Mouse (Mus musculus): ENCODE data around the gene Carmil1. TPM values are rescaled to one million over a fixed set of nuclear protein-coding genes. Genes with fewer than 3 reads are reported as not detected.

Carmil1 gene
- polyA plus RNA-seq, 1 experiment, result 4.4 TPM

DNA sequence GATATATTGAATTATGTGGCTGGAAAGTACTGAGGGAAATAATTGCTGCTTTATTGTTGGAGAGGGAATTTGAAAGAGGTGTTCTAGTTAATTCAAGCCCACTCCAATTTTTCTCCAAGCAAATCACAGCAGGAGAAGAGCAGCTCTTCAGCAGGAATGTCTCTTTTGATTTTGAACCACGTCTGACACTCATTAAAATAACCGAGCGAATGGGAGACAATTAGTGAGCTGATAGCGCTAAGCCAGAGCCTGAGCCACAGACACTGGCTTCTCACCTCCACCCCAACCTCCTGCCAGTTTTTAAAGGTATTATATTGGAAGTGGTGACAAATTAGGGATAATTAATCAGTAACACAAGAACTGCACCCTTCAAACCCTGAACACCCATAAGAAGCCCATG, 217.8 kb downstream of the Carmil1 start:
- Histone ChIP-seq H3K27me3 (ENCODE audit: control insufficient read depth, insufficient read depth, insufficient read length) (no peaks in the 10 kb centered on the region), H3K4me3 (ENCODE audit: insufficient read depth, poor library complexity, severe bottlenecking) (no peak overlapping the region), H3K79me2 (ENCODE audit: control insufficient read depth, insufficient read depth) (no peaks in the 10 kb centered on the region), H3K36me3 (ENCODE audit: control insufficient read depth, insufficient read depth) (no peaks in the 10 kb centered on the region), H3ac (ENCODE audit: control insufficient read depth, insufficient read length, low read depth) (no peak overlapping the region), H3K79me3 (ENCODE audit: low read depth) (no peaks in the 10 kb centered on the region)
- no peak for TF ChIP-seq MYOG (IDR thresholded peaks at IDR 0.05; ENCODE audit: control insufficient read depth, extremely low read depth, insufficient read length)
- no peak for TF ChIP-seq MYOD1 (IDR thresholded peaks at IDR 0.05; ENCODE audit: control insufficient read depth, insufficient read length, low read depth)
- no peak for TF ChIP-seq MAX (IDR thresholded peaks at IDR 0.05)
- TF ChIP-seq USF1 (IDR thresholded peaks at IDR 0.05; ENCODE audit: low read depth), result no peak
- TF ChIP-seq CEBPB (IDR thresholded peaks at IDR 0.05; ENCODE audit: low read depth), result no peak

DNA sequence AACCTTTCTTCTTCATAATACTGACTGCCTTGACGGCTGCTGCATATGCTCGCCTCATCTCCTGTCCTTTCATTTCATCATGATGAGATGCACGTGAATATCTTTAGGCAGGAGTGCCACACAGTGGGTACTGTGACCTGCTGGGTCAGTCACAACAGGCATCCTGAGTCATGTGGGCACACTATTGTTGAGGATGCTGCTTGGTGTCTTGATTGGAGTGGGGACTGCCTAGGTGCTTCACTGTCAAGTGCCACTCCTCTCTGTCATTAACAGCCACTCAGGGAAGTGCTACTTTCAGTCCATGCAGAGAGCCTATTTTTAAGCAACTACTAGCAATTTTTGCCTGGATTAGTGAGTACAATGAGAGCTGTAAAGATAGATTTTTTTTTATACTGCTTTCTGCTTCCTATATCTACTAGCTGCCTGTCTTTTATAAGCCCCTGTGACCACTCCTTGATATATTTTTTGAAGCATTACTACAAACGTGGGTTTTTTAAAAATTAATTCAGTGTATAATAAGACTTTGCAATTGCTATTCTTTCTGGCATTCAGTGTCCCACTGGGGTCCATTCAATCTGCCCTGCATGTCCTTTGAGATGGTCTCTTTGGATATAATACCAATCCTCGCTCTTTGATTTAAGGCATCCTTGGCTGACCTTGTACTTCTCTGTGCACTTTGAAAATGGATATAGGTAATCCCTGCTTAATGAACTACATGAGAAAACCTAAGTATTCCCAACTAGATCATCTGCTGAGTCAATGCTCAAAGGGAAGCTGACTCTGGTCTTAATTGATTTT, 225.3 kb downstream of the Carmil1 start:
- no peaks in the 10 kb centered on the region for H3K36me3 ChIP-seq (ENCODE audit: control insufficient read depth, insufficient read depth)
- TF ChIP-seq FOSL1 (IDR thresholded peaks at IDR 0.05; ENCODE audit: insufficient read depth, low read length, poor library complexity, severe bottlenecking) (no peak), CEBPB (IDR thresholded peaks at IDR 0.05; ENCODE audit: low read depth) (no peak), MYOD1 (IDR thresholded peaks at IDR 0.05; ENCODE audit: control insufficient read depth, insufficient read length, low read depth) (no peak), MAX (IDR thresholded peaks at IDR 0.05) (no peak), USF1 (IDR thresholded peaks at IDR 0.05; ENCODE audit: low read depth) (no peak)
- H3K79me2 ChIP-seq (ENCODE audit: control insufficient read depth, insufficient read depth), result no peaks in the 10 kb centered on the region
- H3ac ChIP-seq (ENCODE audit: control insufficient read depth, insufficient read length, low read depth), result no peak overlapping the region
- no peaks in the 10 kb centered on the region for H3K27me3 ChIP-seq (ENCODE audit: control insufficient read depth, insufficient read depth, insufficient read length)
- H3K4me3 ChIP-seq (ENCODE audit: insufficient read depth, poor library complexity, severe bottlenecking), result no peak overlapping the region
- no peaks in the 10 kb centered on the region for H3K79me3 ChIP-seq (ENCODE audit: low read depth)

DNA sequence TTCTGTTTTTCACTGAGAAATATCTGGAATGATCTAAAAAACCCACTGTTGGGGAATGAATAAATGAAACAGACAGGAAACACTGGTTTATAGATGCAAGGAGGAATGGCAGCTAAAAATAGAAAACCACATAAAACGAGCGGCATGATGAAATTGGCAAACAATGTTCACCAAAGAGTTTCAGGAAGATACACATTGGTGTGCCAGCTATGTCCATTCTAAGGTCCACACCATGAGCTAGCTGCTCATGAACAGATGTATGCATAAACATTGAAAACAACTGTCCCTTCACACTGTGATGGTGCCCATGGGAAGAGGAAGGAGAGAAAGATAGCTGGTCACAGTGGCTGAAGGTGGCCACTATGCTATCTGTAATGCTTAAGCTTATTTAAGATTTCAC, 229.1 kb downstream of the Carmil1 start:
- no peak overlapping the region for H3K4me3 ChIP-seq (ENCODE audit: insufficient read depth, poor library complexity, severe bottlenecking)
- TF ChIP-seq MYOG (IDR thresholded peaks at IDR 0.05; ENCODE audit: control insufficient read depth, extremely low read depth, insufficient read length) (no peak), USF1 (IDR thresholded peaks at IDR 0.05; ENCODE audit: low read depth) (no peak), CEBPB (IDR thresholded peaks at IDR 0.05; ENCODE audit: low read depth) (no peak), MYOD1 (IDR thresholded peaks at IDR 0.05; ENCODE audit: control insufficient read depth, insufficient read length, low read depth) (no peak)
- no peak overlapping the region for H3ac ChIP-seq (ENCODE audit: control insufficient read depth, insufficient read length, low read depth)
- no peaks in the 10 kb centered on the region for H3K27me3 ChIP-seq (ENCODE audit: control insufficient read depth, insufficient read depth, insufficient read length)
- no peaks in the 10 kb centered on the region for H3K36me3 ChIP-seq (ENCODE audit: control insufficient read depth, insufficient read depth)
- no peaks in the 10 kb centered on the region for H3K79me3 ChIP-seq (ENCODE audit: low read depth)
- no peaks in the 10 kb centered on the region for H3K79me2 ChIP-seq (ENCODE audit: control insufficient read depth, insufficient read depth)

DNA sequence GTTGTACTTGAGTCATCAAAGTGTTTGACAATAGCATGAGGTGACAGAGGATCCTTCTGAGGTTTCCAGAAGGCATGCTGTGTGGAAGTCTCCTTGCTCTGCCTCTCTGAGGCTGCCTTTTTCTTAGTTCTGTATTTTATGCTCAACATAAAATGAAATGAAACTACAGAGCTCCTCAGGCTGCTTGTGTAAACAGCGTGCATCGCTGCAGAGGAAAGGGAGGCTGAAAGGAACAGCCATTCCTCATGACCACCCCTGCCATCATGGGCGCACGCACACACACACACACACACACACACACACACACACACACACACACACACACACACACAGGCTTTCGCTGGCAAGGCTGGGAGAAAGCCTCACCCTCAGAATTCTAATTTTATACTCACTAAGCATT, 230.3 kb downstream of the Carmil1 start:
- Histone ChIP-seq H3K79me3 (ENCODE audit: low read depth) (no peaks in the 10 kb centered on the region), H3K27me3 (ENCODE audit: control insufficient read depth, insufficient read depth, insufficient read length) (no peaks in the 10 kb centered on the region), H3ac (ENCODE audit: control insufficient read depth, insufficient read length, low read depth) (no peak overlapping the region), H3K4me3 (ENCODE audit: insufficient read depth, poor library complexity, severe bottlenecking) (no peak overlapping the region), H3K36me3 (ENCODE audit: control insufficient read depth, insufficient read depth) (no peaks in the 10 kb centered on the region), H3K79me2 (ENCODE audit: control insufficient read depth, insufficient read depth) (no peaks in the 10 kb centered on the region)
- no peak for TF ChIP-seq CEBPB (IDR thresholded peaks at IDR 0.05; ENCODE audit: low read depth)
- TF ChIP-seq MYOG (IDR thresholded peaks at IDR 0.05; ENCODE audit: control insufficient read depth, extremely low read depth, insufficient read length), result no peak
- TF ChIP-seq CTCF (IDR thresholded peaks at IDR 0.05; ENCODE audit: control insufficient read depth, insufficient read depth, insufficient read length), result no peak
- TF ChIP-seq MAX (IDR thresholded peaks at IDR 0.05), result no peak
- no peak for TF ChIP-seq FOSL1 (IDR thresholded peaks at IDR 0.05; ENCODE audit: insufficient read depth, low read length, poor library complexity, severe bottlenecking)
- TF ChIP-seq MYOD1 (IDR thresholded peaks at IDR 0.05; ENCODE audit: control insufficient read depth, insufficient read length, low read depth), result no peak

DNA sequence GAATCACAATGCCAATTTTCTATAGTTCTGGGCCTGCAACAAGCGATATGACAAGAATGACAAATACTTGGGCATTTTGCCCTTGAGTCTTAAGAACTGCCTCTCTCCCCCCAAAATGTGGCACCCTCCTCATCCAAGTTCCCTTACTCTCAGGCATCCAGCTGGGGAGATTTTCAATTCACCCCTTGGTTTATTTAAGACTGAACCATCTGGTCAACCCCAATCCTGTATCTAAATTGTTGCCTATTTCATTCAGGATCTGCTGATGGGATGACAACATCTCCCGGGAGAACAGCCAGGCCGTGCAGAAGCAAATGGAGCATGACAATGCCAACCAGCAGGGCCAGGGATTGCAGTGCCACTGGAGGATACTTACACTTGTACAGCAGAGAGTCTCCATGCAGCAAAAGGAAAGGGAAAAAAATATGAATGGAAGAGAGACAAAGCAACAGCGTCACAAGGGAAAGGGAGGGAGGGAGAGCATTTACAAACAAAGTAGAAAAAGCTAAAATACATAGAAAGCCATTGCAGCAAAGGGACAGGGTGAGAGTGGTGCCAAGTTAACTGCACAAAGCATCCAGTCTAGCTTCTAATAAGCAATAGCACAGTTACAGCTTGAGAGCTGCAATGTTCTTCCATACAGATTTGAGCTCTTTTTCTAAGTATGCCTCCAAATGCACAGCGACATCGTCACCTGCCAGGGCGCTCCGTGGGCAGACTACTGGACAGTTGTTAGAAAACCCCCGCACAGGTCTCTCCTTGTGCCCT, 231.1 kb downstream of the Carmil1 start:
- Histone ChIP-seq H3K79me2 (ENCODE audit: control insufficient read depth, insufficient read depth) (no peaks in the 10 kb centered on the region), H3K27me3 (ENCODE audit: control insufficient read depth, insufficient read depth, insufficient read length) (no peaks in the 10 kb centered on the region), H3K4me3 (ENCODE audit: insufficient read depth, poor library complexity, severe bottlenecking) (no peak overlapping the region), H3K36me3 (ENCODE audit: control insufficient read depth, insufficient read depth) (no peaks in the 10 kb centered on the region), H3K79me3 (ENCODE audit: low read depth) (no peaks in the 10 kb centered on the region), H3ac (ENCODE audit: control insufficient read depth, insufficient read length, low read depth) (no peak overlapping the region)
- no peak for TF ChIP-seq FOSL1 (IDR thresholded peaks at IDR 0.05; ENCODE audit: insufficient read depth, low read length, poor library complexity, severe bottlenecking)
- no peak for TF ChIP-seq MYOG (IDR thresholded peaks at IDR 0.05; ENCODE audit: control insufficient read depth, extremely low read depth, insufficient read length)
- TF ChIP-seq MAX (IDR thresholded peaks at IDR 0.05), result no peak
- no peak for TF ChIP-seq USF1 (IDR thresholded peaks at IDR 0.05; ENCODE audit: low read depth)
- no peak for TF ChIP-seq CEBPB (IDR thresholded peaks at IDR 0.05; ENCODE audit: low read depth)
- no peak for TF ChIP-seq MYOD1 (IDR thresholded peaks at IDR 0.05; ENCODE audit: control insufficient read depth, insufficient read length, low read depth)
- no peak for TF ChIP-seq CTCF (IDR thresholded peaks at IDR 0.05; ENCODE audit: control insufficient read depth, insufficient read depth, insufficient read length)
